Mouse (Mus musculus) retina, postnatal 1 day (tissue): ENCODE results near the gene Ccm2.
A peak's percentile ranks its signal among the peaks of the same experiment; 100 is the strongest.

Experiments
- DNase-seq: peaks from one replicate; pipeline ENCODE4 v3.0.0-alpha.2; 2012

Ccm2 gene

DNA sequence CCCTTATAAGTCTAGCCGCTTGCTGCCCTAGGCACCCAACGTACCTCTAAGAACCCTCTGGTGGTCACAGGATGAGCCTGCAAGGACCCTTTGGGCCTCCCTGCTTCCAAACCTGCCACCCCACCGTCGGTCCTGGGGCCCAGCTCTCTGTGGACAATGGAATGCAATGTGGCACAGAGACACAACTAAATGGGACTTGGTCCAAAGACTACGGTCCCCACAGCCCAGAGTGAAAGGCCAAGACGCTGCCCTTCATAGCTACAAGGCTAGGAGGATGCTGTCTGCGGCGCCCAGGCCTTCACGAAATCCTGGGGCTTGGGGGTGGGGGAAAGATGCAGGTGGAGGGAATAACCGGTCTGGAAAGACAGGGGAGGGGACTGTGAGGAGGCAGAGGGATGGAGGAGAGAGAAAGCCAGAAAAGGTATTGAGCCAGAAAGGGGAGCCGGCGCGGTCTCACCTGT lies 58.4 kb downstream of the Ccm2 start:
- DNase-seq, result peak; percentile 51

DNA sequence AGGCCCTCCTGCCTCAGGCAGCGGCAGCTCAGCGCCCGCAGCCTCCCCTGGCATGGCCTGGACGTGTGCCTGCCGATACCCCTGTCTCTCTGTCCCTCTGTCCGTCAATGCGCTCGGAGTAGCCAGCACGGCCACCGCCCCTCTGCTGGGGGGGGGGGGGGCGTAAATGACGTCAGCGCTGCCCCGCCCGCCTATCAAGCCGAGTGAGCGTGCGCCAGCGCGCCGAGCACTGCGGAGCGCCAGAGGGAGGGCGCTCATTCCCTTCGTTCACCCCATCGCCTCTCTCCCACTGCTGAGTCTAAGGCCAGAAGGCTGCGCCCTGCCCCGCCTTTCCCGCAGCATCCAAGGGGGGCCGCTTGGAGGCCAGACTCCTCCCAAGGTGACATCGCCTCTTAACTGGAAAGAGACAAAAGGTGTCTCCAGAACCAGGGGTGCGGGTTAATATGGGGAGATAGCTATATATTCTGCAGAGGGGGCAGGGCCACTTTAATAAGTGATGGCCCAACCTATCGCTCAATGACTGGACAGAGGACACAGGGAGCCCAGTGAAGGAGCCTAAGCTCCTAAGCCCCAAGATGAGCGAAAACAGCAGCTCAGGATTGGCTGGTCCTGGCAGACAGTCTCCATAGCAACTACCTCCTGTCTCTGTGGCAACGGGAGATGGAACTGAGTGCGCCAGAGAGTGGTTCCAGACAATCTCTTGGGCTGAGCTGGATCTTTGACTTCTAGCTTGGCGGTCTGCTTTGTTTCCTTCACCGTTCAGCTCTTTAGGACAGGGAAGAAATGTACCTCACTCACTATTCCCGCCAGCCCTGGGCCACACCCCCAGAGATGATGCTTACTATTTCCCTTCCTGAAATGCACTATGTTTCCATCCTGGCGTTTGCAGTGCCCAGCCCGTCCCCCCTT lies 59.1 kb downstream of the Ccm2 start, which contains the start of gene Nacad:
Gene Nacad (minus strand): TSS at position 563 of the 909 bp plus-strand sequence.
- peak; percentile 90 for DNase-seq

DNA sequence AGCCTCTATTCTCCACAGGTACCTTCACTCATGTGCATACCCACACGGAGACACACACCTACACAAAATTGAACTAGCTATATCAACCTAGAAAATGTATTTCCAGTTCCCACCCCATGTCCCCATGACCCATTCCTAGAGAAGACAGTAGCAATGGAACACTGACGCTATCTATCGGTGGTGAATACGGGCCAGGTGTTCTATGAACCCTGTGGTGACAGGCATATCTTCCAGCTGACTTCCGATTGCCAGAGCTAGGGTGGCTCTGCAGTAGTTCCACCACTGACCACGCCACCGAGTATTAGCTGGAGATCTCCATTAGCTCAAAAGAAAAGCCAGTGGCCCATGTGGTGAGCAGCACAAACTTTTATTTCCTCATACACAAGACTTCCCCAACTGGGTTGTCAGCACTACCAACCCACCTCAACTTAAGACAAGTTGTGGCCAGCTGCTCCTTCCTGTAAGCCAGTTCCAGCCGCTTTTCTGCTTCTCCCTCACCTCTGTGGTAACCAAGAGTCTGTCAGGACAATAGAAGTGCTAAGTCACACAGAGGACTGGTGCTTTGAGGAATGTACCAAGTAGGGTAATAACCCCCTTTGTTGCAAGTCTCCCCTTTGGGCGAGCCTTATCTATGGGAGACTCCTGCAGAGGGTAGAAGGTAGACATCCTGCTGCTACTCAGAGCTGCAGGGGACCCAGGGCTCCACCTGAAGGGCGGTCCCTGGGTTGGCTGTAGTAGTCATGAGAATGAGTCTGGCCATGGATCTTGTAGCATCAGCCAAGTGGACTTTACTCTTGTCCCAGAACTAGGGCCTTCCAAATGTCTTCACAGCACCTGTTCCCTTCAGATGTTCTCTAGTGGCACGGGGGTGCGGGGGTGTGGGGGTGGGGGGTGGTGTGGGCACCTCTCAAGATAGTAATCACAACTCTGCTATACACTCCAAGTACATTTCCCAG lies 68.8 kb downstream of the Ccm2 start:
- no peak for DNase-seq

DNA sequence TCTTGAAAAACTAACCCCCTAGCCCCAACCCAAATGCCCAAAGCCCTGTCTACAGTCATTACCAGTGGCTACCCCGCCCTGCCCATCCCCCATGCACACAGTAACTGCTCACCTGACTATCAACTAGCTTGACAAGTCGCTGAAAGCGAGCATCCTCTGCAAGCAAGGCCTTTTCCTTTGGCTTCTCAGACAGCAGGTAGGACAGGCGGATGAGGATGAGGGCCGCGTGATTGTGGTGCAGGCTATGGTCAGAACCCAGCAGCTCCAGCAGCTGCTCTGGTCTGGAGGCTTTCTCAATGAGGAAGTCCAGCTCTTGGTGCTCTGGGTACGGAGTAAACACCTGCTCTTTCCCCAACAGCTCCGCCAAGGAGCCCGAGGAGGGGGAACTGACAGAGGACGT lies 77.0 kb downstream of the Ccm2 start:
- DNase-seq, result no peak

GRCm38 (mm10) chr11:6624619-6625382 lies 78.1 kb downstream of the Ccm2 start:
- no peak for DNase-seq

DNA sequence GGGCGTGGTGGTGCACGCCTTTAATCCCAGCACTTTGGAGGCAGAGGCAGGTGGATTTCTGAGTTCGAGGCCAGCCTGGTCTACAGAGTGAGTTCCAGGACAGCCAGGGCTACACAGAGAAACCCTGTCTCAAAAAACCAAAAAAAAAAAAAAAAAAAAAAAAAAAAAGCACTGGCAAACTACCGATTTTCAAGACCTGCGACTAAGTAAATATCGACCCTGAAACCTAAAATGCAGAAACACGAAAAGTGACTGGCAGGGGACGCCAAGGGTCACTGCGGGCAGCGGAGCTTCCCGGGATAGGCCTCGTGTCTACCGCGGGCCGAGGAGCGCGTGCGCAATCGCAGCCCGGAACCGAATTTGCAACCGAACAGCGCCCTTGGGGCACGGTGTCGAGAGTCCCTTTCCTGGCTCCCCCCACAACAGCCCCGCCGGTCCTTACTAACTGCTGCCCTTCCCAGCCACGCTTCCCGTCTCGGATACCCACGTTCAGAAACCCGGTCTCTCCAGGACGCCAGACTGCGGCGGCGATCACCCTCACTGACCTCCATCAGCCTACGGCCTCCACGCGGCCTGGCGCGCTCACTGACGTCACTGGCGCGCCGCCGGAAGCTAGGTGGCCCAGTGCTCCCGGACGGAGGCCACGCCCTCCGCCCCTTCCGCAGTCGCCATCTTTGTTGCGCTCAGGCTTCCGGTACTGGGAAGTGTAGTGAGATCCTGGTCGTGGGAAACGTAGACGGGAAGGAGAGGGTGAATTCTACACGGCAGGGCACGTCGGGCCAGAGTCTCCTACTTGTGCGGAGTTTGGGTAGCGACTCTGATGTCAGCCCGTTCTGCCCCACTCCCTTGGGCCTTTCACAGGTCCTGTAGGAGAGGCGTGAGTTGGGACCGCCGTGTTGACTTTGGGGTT lies 79.0 kb downstream of the Ccm2 start, which contains the start of gene Tbrg4:
Gene Tbrg4 (minus strand): TSS at position 590 of the 910 bp plus-strand sequence.
- DNase-seq, result peak; percentile 97

DNA sequence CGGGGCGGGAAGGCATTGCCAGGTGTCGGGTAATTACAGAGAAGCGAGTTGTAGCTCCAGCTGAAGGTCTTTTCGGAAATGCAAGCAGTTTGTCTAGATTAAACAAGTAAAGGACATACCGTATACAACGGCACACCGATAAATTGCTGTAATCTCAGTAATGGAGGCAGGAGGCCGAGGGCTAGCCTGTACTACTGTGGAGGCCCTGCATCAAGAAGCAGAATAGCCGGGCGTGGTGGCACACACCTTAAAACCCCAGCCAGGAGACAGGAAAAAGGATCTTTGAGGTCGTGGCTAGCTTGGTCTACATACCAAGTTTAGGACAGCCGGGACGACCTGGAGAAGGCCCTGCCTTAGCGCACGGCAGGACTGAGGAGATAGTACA lies 79.7 kb downstream of the Ccm2 start:
- no peak for DNase-seq

GRCm38 (mm10) chr11:6627731-6628130 lies 81.0 kb downstream of the Ccm2 start:
- no peak for DNase-seq

- peak; percentile 65 for DNase-seq
Observed at GRCm38 (mm10) chr11:6628568-6628967, 81.9 kb downstream of the Ccm2 start.

- DNase-seq, result peak; percentile 37
Observed at GRCm38 (mm10) chr11:6629655-6630054, 83.0 kb downstream of the Ccm2 start.

GRCm38 (mm10) chr11:6636150-6636549 lies 89.5 kb downstream of the Ccm2 start:
- no peak for DNase-seq

DNA sequence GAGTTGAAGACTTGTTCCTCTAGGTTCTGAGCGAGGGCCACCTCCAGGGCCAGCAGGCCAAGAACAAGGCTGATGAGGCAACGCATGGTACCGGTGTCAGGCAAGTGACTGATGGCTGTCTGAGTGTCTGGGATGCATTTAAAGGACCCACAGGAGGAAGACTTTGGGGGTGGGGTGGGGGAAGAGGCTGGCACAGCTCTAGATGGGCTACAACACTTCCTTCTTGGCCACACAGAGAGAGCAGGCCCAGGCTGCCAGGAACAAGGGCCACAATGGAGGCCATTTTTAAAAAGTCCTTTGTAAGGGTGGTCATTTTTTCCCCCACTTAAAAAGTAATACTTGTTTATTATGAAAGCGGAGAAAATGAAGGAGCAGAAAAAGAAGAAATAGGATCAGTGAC lies 91.8 kb downstream of the Ccm2 start, which contains the start of gene Wap:
Gene Wap (minus strand): TSS at position 101 of the 400 bp plus-strand sequence.
- DNase-seq, result no peak

GRCm38 (mm10) chr11:6639072-6639471 lies 92.4 kb downstream of the Ccm2 start:
- no peak for DNase-seq

- DNase-seq, result no peak
Observed at GRCm38 (mm10) chr11:6644566-6644965, 97.9 kb downstream of the Ccm2 start.
